Mouse (Mus musculus): ENCODE data around the gene Atp6v1g1.

GRCm38 (mm10) chr4:63498346-63498745 lies 46.2 kb upstream of the Atp6v1g1 start:
- TF ChIP-seq CTCF (IDR thresholded peaks at IDR 0.05; ENCODE audit: insufficient read depth, low read depth, low read length) (no peak), POLR2A (IDR thresholded peaks at IDR 0.05; ENCODE audit: insufficient read depth, low read depth, low read length) (no peak)

Data from olfactory bulb, adult 2 months (tissue).